Mouse (Mus musculus) cerebellum, adult 2 months (tissue): Measurements from ENCODE around the gene Hcn3. TPM values are rescaled to one million over a fixed set of nuclear protein-coding genes. Genes with fewer than 3 reads are reported as not detected.

Source experiments
- DNase-seq, 2 experiments: peaks; one replicate each; pipeline ENCODE4 v3.0.0; 2021
- H3K27ac ChIP-seq: fragments of 200-500 bp; 2 replicates; pipeline ENCODE4 v1.5.1; 2012; ENCODE audit warnings: low read length, control low read depth, inconsistent platforms; ENCODE audit not compliant: insufficient read depth
- H3K27me3 ChIP-seq: fragments of 200-500 bp; 2 replicates; pipeline ENCODE4 v1.6.1; 2012; ENCODE audit warnings: inconsistent platforms, mild to moderate bottlenecking, low read length, moderate library complexity; ENCODE audit not compliant: control insufficient read depth, insufficient read depth
- H3K4me1 ChIP-seq: fragments of 200-500 bp; 2 replicates; pipeline ENCODE4 v1.6.1; 2011; ENCODE audit warnings: low read length; ENCODE audit not compliant: control insufficient read depth, insufficient read depth
- H3K4me3 ChIP-seq: fragments of 200-500 bp; replicated peaks from 2 replicates; pipeline ENCODE3; 2011; ENCODE audit warnings: mild to moderate bottlenecking, low read depth, low read length, control low read depth; ENCODE audit not compliant: insufficient read depth
- CTCF ChIP-seq: fragments of 200-500 bp; IDR thresholded peaks from 2 replicates; pipeline ENCODE4 v1.5.1; 2011; ENCODE audit warnings: low read depth, mild to moderate bottlenecking, control low read depth, low read length, moderate library complexity, borderline replicate concordance; ENCODE audit not compliant: insufficient read depth
- POLR2A ChIP-seq: fragments of 200-500 bp; IDR thresholded peaks from 2 replicates; pipeline ENCODE4 v1.6.1; 2011; ENCODE audit warnings: low read length, control low read depth, borderline replicate concordance; ENCODE audit not compliant: insufficient read depth
- WGBS: fragments of 180-500 bp; shearing (Covaris S2); methylation state at CpG from one replicate; pipeline ENCODE4 v1.1.7; 2018; 5-methylcytosine and 5-hydroxymethylcytosine counted together
- polyA plus RNA-seq: library from polyadenylated mRNA; depleted of rRNA; stranded (reverse); fragments of >200 nt; gene quantifications from 2 replicates; pipeline ENCODE4 v1.2.3, GENCODE M21; 2012

Gene Hcn3
- polyA plus RNA-seq, 1 experiment: 13.0 TPM

DNA sequence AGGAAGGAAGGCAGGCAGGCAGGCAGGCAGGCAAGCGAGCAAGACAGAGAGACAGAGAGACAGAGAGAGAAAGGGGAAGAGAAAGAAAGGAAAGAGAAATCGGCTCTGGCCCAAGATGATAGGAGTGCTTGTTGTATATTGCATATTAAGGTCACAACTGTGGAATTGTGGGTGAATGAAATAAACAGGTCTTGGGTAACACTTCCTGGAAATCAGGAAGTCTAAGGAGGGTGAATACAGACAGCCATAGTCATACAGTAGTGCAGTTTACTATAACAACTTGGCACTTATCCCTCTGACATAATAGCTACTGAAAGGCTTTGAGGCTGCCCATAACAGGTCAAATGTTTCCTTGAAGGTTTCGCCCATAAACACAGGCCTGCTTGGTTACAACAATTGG is 39.8 kb upstream of the Hcn3 start:
- no peak overlapping the region for H3K27ac ChIP-seq
- no peaks in the 10 kb centered on the region for H3K27me3 ChIP-seq
- no peak for DNase-seq
- H3K4me3 ChIP-seq: no peak overlapping the region
- WGBS: 77% methylated on average over 3 of the region's 3 CpGs
- no peaks in the 10 kb centered on the region; the same call in 1 of the 2 replicates for H3K4me1 ChIP-seq
- TF ChIP-seq POLR2A (no peak), CTCF (no peak)

DNA sequence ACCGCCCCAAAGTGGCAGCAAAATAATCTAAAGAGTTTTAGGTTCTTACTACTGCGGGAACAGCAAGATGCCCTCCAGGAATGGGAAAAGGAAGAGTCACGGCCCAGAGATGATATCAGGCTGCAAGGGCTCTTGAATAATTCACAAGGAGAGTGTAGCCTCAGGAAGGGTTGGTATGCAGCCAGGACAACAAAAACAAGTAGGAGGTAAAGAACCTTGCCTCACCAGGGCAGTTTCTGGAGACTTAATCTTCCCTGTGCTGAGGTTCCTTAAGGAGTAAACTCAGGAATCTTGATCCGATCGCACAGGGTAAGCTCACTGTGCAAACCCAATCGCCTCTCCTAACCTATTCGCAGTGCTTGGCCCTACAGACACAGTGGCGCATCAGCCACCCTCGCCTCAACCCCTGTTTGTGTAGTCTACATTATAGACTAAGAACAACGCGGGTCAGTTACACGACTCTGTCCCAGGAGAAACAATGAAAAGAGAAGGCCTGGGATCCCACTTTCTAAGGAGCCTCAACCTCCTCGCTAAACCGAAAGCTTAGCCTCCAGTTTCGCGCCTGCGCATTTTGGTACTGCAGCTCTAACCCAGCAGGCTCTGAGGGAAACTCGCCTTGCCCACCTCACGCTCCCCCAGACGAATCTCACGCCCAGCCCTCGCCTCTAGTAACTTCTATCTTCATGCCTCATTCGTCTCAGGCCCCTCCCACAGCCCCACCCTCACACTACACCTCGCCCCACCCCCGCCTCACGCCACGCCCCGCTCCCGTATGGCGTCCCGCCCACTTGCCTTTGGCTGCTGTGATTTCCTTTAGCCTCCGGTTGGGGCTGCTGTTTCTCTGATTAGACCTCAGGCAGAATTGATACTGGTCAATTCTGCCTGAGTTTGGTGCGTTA is 36.2 kb upstream of the Hcn3 start:
- Histone ChIP-seq H3K4me1 (no peaks in the 10 kb centered on the region), H3K27ac (peak overlapping the region; percentile 32), H3K4me3 (peak overlapping the region; percentile 92), H3K27me3 (no peaks in the 10 kb centered on the region)
- WGBS: 5% methylated on average over 33 of the region's 33 CpGs
- peak; percentile 41; the same call in 1 of the 2 replicates for TF ChIP-seq POLR2A
- peak; percentile 26; the same call in 1 of the 2 replicates for TF ChIP-seq CTCF
- DNase-seq: peak; percentile 80 to 81

DNA sequence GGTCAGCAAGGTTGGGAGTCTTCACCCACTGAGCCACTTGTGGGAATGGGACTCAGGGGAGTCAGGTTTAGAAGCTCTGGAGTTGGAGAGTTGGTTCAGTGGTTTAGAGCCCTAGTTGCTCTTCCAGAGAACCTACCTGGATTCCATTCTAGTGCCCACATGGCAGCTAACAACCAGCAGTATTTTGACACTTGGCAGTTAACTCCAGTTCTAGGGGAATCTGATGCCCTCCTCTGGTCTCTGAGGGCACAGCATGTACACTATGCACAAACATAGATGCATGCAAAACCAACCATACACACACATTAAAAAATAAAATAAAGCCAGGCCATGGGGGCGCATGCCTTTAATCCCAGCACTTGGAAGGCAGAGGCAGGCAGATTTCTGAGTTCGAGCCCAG is 33.9 kb upstream of the Hcn3 start:
- Histone ChIP-seq H3K4me3 (no peak overlapping the region), H3K27me3 (no peaks in the 10 kb centered on the region), H3K27ac (no peak overlapping the region), H3K4me1 (no peaks in the 10 kb centered on the region)
- WGBS: 90% methylated on average over 2 of the region's 2 CpGs
- TF ChIP-seq POLR2A: no peak
- TF ChIP-seq CTCF: no peak; the same call in 1 of the 2 replicates
- DNase-seq: no peak

DNA sequence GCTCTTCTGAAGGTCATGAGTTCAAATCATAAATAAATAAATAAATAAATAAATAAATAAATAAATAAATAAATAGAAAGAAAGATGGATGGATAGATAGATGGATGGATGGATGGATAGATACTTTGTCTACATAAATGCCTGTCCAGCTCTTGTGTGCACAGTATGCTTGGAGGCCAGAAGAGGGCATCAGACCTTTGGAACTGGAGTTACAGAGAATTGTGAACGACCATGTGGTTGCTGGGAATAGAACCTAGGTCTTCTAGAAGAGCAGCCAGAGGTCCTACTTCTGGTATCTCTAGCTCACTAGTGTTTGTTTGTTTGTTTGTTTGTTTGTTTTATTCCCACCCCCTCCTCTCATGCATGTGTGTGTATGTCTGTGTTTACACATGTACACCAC is 33.4 kb upstream of the Hcn3 start:
- TF ChIP-seq POLR2A: no peak
- TF ChIP-seq CTCF: no peak
- WGBS: 53% methylated on average over 1 of the region's 1 CpGs
- DNase-seq: no peak
- Histone ChIP-seq H3K4me1 (no peaks in the 10 kb centered on the region), H3K4me3 (no peak overlapping the region), H3K27ac (no peak overlapping the region), H3K27me3 (no peaks in the 10 kb centered on the region)

DNA sequence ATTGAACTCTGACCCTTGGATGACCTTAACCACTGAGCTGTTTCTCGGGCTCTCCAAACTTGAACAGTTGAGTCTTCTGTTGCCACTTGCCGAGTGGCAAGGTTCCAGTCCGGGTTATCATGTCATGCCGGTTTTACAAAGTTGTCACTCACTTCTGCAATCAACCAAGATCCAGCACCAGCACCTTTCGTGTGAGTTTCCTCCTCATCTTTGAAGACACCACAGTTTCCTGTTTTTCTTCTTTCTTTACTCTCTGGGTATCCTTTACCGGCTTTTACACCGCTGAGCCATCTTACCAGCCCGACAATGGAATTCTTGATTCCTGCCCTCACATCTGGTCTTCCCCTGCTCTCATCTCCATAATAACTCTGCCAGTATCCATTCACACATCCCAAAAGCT is 30.4 kb upstream of the Hcn3 start:
- no peak for DNase-seq
- Histone ChIP-seq H3K27ac (no peak overlapping the region), H3K27me3 (no peaks in the 10 kb centered on the region), H3K4me3 (no peak overlapping the region), H3K4me1 (no peaks in the 10 kb centered on the region)
- TF ChIP-seq POLR2A: no peak
- no peak for TF ChIP-seq CTCF
- 78% methylated on average over 8 of the region's 8 CpGs for WGBS

DNA sequence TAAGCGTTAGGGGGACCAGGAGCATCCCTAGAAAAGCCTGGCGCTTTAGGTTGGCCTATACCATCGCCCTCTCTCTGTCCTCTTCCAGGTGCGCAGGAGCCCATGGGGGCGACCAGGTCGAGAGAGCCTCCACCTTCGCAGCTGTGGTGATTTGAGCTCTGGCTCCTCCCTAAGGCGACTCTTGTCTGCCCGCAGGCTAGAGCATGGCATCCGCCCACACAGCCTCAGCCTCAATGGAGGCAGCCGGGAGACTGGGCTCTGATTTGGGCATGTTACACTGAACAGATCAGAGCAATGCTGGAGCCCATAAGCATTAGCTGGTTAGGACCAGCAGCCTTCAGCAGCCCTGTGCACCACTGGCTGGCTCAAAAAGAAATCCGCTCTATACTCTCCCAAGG is 28.5 kb upstream of the Hcn3 start:
- no peak overlapping the region for H3K27ac ChIP-seq
- H3K4me1 ChIP-seq: peaks cover 8% of the 10 kb centered on the region
- TF ChIP-seq POLR2A: no peak
- TF ChIP-seq CTCF: no peak
- DNase-seq: no peak
- WGBS: 64% methylated on average over 12 of the region's 12 CpGs
- no peak overlapping the region for H3K4me3 ChIP-seq
- H3K27me3 ChIP-seq: no peaks in the 10 kb centered on the region

DNA sequence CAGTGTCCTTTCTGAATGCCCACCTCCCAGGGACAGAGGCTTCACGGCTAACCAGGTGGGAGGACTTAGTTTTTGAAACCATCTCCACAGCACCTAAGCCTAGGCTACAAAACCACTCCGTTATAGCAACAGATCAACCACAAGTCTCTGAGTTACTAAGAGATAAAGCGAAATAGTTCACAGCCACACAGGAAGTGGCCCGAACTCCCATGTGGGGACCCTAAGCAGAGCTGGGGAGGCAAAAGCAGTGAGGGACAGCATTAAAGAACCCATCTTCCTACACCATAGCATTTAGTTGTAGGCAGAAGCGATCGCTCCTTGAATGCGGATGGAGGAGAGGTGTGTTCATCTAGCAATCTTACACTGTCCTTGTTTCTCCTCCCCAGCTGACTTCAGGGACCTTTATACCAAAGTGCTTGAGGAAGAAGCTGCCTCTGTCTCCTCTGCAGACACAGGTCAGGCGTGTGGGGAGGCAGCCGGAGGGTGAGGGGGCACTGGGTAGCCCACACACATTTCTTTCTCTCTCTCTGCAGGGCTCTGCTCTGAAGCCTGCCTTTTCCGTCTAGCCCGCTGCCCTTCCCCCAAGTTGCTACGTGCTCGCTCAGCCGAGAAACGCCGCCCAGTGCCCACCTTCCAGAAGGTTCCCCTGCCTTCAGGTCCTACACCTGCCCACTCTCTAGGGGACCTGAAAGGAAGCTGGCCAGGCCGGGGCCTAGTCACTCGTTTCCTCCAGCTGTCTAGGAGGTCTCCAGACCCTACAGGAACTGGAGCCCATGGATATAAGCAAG is 27.9 kb upstream of the Hcn3 start:
- WGBS: 65% methylated on average over 18 of the region's 18 CpGs
- Histone ChIP-seq H3K4me1 (peaks cover 8% of the 10 kb centered on the region), H3K27ac (no peak overlapping the region), H3K27me3 (no peaks in the 10 kb centered on the region), H3K4me3 (no peak overlapping the region)
- no peak for DNase-seq
- TF ChIP-seq CTCF (no peak), POLR2A (no peak)

DNA sequence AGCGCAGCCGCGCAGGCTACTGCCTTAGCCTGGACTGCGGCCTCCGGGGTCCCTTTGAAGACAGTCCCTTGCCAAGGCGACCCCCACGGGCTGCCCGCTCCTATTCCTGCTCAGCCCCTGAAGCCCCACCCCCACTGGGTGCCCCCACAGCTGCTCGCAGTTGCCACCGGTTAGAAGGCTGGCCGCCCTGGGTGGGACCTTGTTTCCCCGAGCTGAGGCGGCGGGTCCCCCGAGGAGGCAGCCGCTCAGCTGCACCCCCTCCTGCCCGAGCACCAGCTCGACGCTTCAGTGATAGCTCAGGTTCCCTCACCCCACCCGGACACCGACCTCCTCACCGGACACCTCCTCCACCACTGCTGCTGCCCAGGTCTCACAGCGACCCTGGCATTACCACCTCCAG is 27.2 kb upstream of the Hcn3 start:
- Histone ChIP-seq H3K4me1 (peaks cover 8% of the 10 kb centered on the region), H3K4me3 (no peak overlapping the region), H3K27ac (no peak overlapping the region), H3K27me3 (no peaks in the 10 kb centered on the region)
- DNase-seq: no peak
- no peak for TF ChIP-seq CTCF
- no peak for TF ChIP-seq POLR2A
- WGBS: 41% methylated on average over 23 of the region's 23 CpGs
